Mouse (Mus musculus) lung, adult 2 months (tissue): ENCODE results near the gene Ptpra.

Source experiments
- CTCF ChIP-seq: fragments of 200-500 bp; IDR thresholded peaks from 2 replicates; pipeline ENCODE4 v1.5.1; 2011; ENCODE audit warnings: mild to moderate bottlenecking, low read length, control low read depth; ENCODE audit not compliant: insufficient read depth
- POLR2A ChIP-seq: fragments of 200-500 bp; IDR thresholded peaks from 2 replicates; pipeline ENCODE4 v1.6.1; 2011; ENCODE audit warnings: low read depth, mild to moderate bottlenecking, control low read depth, low read length, borderline replicate concordance; ENCODE audit errors: extremely low read depth

DNA sequence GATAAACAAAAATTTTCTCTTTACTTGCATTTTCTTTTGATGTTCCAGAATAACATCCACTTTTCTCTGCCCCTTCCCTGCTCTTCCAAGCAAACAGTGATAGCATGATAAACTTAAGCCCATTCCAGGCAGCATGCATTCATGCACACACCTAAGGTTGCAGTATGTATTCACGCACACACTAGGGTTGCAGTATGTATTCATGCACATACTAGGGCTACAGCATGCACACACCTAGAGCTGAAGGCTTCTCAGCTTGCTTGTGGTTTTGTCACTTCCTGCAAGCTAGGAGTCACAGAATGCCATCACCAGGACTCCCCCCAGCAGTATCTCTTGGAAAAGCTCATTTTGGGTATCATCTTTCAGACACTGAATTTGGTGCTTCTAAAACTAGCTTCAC is 13.3 kb upstream of the Ptpra start:
- TF ChIP-seq CTCF, result no peak
- no peak for TF ChIP-seq POLR2A
